Mouse (Mus musculus): ENCODE results near the gene Icmt.

- no peak for TF ChIP-seq CTCF (IDR thresholded peaks at IDR 0.05; ENCODE audit: low read depth, low read length)
- no peak for TF ChIP-seq POLR2A (IDR thresholded peaks at IDR 0.05; ENCODE audit: borderline replicate concordance, low read depth, low read length)
Observed at GRCm38 (mm10) chr4:152282721-152283120, 14.3 kb upstream of the Icmt start.

Data from bone marrow macrophage, adult 2 months (primary cell).